Mouse (Mus musculus) layer of hippocampus, postnatal 36 days (tissue): ENCODE results near the gene Naglu. TPM values are rescaled to one million over a fixed set of nuclear protein-coding genes. Genes with fewer than 3 reads are reported as not detected.
"Not testable (repeated sequence)": the region's sequence is repeated elsewhere in the genome, so short reads cannot be mapped to it uniquely, and the experiment has no call there.

Source experiments
- DNase-seq, 2 experiments: peaks; one replicate each; pipeline ENCODE4 v3.0.0; 2022
- total RNA-seq, 2 experiments: library from RNA; stranded (reverse); gene quantifications; 2 replicates each; pipeline ENCODE4 v1.2.3; 2021

Gene Naglu
- total RNA-seq, 2 experiments from 2014 or later = 7.2 to 9.1 TPM

DNA sequence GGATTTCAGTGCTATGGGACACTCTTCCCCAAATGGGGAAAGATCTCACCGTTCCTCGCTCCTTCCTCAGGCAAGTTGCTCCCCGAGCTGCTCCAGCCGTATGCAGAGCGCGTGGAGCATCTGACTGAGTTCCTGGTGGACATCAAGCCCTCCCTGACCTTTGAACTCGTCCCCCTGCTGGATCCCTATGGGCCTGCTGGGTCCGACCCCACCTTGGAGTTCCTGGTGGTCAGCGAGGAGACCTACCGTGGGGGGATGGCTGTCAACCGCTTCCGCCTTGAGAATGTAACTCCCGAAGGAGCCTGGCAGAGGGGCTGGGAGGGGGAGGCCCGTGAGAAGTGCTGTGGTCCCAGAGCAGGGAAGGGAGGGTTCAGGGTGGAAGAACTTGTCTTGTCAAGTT lies 14.4 kb downstream of the Naglu start:
- DNase-seq = no peak

DNA sequence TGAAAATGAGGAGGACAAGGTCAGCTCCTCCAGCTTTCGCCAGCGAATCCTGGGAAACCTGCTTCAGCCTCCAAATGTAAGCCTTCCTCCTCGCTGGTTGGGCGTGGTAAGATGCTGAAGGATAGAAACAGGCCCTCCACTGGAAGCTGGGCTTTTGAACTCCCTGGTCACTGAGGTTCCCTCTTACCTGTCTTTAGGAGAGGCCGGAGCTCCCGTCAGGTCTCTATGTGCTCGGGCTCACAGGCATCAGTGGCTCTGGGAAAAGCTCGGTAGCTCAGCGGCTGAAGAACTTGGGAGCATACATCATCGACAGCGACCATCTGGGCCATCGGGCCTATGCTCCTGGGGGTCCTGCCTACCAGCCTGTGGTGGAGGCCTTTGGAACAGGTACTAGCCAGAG lies 15.0 kb downstream of the Naglu start:
- DNase-seq = no peak

DNA sequence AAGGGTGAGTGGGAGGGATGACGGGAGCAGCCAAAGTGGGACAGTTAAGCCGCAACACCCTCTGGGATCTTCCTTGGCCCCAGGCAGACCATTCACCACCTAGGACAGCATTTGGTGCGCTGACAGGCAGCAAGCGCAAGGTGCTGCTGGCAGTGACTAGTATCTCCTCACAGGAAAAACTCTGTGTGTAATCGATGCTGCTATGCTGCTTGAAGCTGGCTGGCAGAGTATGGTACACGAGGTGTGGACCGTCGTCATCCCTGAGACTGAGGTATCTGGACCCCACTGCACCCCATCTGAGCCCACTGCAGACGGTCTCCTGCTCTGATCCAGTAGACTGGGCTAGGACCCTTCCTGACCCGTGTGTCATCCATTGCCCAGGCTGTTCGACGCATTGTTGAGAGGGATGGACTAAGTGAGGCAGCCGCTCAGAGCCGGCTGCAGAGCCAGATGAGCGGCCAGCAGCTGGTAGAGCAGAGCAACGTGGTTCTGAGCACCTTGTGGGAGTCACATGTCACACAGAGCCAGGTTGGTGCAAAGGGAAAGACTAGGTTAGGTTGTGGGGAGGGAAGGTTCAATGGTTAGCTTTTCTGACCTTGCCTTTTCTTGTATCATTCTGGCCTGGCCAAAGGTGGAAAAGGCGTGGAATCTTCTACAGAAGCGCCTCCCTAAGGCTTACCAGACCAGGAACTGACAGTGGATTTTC lies 16.0 kb downstream of the Naglu start:
- no peak for DNase-seq

DNA sequence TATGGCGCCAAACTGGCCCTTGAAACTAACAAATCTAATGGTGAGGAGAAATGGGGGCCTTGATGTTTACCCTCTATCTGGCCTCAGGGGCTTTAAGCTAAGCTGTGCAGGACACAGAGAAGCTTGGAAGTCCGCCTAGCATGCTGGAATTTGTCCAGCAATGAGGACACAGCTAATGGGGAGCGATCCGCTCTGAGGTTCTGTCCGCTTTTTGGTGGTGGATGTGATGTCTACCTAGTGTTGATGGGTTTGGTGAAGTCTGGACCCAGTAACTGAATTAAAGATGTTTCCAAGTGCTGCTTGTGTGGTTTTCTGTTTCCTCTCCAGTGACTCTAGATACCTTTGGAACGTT lies 16.5 kb downstream of the Naglu start:
- DNase-seq = no peak

DNA sequence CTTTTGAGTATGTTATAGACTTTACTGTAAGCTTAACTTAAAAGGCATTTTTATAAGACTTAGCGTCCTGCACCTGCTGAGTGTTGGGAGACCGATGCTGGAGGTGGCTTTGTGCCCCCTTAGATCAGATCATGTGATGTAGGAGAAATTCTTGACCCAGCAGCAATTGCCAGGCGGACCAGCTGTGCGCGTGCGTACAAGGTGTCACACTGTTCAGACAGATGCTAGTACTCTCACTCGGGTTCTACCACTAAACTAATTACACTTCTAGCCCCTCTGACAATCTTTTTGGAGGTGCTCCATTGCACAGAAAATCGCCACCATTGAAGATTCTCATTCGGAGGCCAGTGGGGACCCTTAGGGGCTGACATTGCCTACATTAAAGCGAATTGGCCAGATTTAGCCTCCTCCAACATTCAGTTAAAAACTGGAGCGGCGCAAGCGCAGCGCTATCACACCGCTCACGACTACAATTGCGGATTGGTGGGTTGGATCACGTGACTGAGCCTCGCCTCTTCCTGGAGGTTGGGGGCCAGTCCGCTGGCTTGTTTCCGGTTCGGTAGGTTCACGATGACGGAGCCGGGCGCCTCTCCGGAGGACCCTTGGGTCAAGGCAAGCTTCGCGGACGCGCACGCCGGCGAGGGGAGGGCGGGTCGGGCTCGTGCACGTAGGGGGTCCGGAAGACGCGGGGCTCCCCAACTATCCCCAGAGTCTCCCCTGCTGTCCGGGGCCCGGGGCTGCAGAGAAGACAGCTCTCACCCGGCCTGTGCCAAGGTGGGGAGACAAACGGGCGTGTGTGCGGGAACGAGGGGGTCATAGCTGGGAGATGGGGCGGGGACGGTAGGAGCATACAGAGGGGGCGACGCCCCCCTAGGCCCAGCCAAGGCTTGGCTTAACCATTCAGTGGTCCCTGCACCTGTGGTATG lies 17.2 kb downstream of the Naglu start, which contains the start of gene Mlx:
Gene Mlx (plus strand): TSS at position 522 of the 926 bp plus-strand sequence.
- peak; percentile 87 to 91 for DNase-seq

DNA sequence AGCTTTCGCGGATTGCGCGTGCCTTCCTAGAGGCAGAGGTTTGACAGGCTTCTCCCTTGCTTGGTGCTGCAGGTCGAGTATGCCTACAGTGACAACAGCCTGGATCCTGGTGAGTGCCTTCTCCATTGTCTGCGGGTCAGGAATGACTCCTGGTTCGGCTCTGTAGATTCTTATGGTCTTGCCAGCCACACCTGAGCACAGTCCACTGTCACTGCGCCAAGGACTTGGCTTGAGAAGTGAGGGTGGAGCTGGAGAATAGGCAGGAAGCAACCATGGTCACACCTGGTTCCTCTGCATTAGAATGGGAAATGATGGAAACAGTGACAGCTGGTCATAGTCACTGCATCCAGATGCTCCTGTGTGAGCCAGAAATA lies 17.9 kb downstream of the Naglu start:
- no peak for DNase-seq

DNA sequence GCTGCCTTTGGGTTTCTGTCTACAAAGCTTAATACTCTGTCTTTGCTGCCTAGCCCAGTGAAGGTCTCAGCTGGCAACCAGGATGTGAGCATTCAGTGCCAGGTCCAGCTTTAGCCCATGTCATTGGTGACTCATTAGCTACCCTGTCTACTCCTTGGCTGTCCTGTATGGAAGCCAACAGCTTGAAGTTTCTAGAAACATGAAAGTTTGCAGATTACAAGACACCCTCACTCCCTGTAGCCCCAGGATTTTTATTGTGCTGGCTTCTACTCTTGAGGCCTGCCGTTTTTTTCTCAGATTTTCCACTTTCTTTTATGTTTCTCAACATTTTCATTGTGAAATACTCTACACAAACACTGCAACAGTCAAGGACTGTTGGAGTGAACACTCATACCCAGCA lies 20.1 kb downstream of the Naglu start:
- DNase-seq = no peak

DNA sequence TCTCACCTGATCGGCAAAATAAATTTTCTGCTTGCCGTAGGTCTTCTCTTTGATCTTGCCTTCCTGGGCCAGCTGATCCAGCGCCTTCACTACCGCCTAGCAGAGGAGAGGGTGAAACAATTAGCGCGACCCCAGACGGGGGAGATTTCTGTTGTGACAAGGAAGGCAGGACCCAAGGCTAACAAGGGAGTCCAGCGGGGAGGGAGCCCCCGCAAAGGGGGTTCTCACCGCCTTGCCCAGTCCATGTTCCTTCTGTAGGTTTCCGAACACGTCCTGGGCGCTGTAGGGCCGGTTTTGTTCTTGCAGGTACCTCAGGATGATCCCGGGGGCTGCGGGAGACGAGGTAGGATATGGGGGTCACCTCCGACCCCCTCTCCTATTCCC lies 25.1 kb downstream of the Naglu start:
- DNase-seq = no peak

DNA sequence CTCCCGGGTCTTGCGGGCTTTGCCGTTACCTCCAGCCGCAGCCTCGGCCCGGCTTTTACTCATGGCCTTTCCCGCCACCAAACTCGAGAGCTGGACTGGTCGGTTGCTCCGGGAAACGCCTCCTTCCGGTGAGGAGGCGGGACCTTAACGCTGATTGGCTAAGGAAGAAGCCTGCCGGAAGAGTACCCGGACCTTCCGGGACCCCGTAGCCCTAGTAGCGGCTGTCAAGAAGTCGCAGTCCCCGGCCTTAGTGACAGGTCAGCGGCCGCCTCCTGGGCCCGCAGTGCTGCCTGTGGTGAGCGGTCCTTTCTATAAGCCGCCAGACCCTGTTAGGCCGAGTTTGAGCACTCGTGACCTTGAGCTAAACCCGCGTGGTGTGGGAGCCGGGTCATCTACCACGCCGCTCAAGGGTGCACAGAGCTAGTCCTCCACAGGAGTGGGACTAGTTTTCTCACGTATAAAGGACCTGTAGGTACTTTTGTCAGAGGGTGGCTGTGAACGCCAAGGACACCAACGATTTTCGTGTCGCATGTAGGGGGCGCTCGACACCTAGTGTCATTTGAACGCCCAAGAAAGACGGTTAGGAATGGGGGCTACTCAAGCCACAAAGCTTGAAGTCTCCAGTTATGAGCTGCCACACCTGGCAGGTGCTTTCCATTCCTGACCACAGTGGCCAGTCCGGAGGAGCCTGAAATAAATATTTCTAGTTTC lies 25.7 kb downstream of the Naglu start, which contains the start of gene Psmc3ip:
Gene Psmc3ip (minus strand): TSS at position 123 of the 711 bp plus-strand sequence.
- DNase-seq = peak; percentile 91 to 94

DNA sequence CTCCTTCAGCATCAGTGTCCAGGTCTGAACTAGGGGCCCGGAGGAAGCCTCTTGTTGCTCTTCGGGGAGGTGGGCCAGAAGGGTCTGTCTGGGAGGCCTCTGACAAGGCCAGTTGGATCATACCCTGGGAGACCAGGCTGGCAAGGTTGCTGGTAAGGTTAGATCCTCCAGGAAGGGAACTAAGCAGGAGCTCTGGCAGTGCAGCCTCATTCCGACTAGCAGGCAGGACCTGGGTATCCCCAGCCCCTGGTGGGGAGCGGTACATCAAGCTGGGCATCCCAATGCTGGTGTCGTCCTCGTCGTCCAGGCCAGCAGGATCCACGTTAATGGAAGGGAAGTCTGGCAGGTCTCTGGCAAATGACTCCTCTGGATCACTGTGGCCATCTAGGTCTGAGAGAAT lies 28.4 kb downstream of the Naglu start:
- DNase-seq = no peak

DNA sequence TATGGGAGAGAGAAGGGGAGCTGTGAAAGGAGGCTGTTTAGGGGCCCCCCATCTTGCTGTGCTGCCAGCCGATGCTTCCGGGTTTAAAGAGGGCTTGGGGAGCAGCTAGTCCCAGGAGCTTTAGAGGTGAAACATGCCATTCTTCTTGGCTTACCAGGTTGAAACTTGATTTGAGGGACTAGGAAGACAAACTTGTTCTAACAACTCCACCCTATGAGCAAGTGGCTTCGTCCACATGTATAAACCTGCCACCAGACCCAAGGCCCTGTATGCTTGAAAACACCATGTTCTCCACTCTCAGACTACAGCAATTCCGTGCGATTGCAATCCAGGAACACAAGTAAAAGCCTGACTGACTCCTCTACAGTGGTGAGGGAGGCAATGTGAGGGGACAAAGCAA lies 33.2 kb downstream of the Naglu start:
- DNase-seq = no peak

DNA sequence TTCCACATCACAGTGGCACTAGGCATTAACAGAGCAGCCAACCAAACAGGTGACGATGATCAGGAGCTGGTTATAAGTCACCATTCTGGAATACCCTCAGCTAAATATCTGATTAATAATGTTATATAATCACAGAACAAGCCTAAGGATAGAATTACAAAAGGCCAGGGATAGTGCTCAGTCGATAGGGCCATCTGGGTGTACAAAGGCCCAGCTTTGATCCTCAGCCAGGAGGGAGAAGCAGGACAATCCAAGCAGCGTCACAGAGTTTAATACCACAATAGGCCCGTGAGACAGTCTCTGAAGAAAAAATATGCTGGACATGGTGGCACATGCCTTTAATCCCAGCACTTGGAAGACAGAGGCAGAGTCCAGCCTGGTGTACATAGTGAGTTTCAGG lies 39.5 kb downstream of the Naglu start:
- no peak for DNase-seq

DNA sequence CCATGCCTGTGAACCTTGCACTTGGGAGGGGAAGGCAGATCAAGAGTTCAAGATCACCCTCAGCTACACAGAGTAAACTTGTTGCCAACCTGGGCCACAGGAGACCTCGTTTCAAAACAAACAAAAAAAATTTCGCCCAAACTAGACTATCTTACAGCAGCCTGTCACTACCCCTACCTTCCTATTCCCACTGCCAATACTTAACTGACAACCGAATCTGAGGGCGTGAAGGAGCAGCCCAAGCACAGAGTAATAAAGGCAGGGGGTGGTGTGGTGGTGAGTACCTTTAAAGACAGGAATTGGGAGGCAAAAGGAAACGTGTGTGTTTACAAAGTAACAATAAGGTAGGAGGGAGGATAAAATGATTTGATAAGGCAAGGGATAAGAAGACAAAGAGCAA lies 40.9 kb downstream of the Naglu start:
- no peak for DNase-seq

DNA sequence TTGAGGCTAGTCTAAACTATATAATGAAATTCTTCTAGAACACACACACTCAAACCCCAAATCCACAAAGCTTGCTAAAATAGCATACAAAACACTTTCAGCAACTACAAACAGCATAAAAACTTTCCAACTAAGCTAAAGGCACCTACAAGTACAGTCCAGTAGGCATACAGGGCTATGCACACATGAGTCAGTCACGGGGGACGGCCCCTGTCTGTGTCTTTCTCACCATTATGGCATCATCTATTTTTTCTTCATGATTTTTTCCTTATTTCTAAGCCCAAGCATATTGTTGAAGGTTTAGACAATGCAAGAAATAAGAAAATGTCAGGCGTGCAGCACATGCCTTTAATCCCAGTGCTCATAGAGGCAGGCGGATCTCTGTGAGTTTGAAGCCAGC lies 41.4 kb downstream of the Naglu start:
- no peak for DNase-seq

DNA sequence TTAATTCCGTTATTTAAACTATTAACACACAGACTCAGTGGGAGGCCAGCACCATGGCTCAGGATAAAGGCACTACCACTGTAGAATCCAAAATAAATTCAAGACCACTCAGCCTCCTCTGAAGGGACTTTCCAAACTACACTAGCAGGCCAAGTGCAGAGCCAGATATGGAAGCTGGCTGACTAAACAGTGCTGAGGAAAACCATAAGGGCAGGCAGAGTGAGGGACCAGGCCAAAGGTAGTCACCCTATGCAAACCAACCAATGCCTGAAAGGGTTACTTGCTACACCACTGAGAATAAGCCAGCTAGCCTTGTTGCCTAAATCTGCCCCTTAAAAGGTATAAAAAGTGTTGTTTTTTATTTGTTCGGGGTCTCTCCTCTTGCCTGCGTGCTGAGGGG lies 42.4 kb downstream of the Naglu start:
- DNase-seq = no peak

DNA sequence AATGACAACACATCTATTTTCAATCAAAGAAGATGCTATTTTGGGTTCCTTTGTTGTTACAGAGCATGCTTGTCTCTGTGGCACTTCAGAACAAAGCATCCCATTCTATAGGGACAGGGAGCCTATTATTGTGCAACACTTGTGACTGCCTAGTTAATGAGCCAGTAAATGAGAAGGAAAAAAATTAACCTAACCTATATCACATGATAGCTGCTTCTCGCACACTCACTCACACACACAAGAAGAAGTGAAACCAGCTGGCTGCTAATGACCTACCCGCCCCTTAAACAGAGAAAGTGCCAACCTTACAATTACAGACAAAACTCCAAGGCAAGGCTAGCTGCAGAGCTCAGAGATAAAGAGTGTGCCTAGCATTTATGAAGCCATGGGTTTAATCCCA lies 45.8 kb downstream of the Naglu start:
- DNase-seq = no peak

DNA sequence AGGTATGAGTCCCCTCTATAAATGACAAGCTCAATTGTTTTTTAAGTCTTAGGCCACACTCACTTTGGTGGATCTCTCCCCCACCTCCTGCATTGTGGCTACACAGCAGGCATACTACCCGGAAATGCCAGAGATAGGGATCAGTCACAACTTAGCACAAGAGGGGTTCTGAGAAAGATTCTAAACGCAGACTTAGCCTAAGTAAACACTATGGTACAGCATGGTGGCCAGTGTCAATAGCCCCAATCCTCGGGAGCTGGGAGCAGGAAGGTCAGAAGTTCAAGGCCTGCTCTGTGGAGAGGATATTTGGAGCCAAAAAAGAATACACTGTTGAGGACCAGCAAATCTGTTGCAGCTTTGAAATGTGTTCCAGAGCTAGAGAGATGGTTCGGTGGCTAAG lies 48.3 kb downstream of the Naglu start:
- DNase-seq = no peak

DNA sequence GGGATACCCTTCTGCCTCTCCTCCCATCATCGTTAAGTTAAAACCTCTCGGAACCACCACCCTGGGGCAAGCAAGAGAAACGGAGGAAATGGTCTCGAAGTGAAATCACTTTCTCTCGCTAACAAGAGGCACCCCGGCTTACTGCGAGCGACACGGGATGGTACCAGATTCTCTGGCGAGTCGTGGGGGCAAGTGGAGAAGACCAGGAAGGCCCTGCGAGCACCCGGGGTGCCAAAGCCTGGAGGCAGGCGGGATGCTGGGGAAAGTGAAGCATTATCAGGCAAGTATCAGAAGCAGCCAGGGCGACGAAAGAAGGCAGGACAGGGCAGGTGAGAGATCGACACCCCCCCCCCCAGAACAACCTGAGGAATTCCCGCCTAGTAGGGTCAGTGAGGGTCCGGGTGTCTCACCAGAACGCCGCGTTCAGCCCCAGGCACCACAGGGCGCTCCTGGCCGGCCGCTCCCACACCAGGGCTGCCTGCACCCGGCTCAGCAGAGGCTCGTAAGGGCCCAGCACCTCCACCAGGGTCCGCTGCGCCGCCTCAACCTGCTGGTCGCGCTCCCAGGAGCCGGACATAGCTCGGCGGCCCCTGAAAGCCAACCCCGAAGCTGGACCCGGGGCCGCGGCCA lies 49.4 kb downstream of the Naglu start:
- no peak for DNase-seq

DNA sequence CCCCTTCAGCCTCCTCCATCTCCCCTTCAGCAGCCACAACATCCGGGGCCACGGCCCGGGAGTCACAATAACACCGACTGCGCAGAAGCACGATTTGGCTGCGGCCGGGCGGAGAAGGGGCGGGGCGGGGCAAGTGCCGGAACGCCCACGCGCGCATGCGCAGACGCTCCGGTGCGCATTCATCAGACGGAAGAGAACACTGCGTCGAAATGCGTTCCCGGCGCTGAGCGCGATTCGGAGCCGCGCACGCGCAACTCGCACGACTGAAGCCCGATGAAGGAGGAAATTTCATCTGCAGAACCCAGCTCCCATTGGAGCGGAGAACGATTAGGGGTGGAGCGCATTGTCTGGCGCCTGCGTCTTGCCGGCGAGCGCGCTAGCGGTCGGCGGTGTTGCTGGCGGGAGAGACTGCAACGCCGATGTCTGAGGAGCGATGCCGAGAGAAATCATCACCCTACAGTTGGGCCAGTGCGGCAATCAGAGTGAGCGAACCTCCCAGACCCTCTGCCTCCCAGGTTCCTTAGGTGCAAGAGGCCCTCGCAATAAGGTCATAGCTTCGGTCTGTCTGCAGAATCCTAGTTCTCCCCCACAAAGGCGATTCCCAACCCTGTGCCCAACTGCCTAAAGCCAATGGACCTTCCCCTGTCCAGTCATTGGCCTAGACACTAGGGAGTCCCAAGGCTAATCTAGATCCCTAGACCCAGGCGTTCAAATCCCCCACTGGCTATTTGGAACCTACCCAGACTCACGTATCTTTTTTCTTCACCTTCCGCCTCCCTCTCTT lies 50.1 kb downstream of the Naglu start, which contains the start of the genes Retreg3 and Tubg1:
Gene Retreg3 (minus strand): TSS at position 133 of the 784 bp plus-strand sequence.
Gene Tubg1 (plus strand): TSS at position 178 of the 784 bp plus-strand sequence.
- DNase-seq = peak; percentile 99

DNA sequence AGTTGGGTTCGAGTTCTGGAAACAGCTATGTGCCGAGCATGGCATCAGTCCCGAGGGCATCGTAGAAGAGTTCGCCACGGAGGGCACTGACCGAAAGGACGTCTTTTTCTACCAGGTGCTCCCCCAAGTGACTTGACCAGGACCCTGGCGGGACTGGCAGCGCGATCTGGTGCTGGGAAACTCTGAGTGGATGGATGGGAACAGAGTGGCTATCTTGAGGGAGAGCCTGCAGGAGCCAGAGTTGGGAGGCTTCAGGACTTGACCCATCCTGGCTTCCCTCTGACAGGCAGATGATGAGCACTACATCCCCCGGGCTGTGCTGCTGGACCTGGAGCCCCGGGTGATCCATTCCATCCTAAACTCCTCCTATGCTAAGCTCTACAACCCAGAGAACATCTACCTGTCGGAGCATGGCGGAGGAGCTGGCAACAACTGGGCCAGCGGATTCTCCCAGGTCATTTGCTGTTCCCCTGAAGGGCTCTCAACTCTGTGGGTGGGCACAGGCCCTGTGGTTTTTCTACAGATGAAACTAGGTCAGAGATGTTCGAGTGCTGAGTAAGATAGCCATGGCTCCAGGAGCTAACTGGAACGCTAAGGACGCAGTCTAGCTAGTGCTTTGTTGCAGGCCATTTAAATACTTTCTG lies 50.9 kb downstream of the Naglu start:
- DNase-seq = no peak

DNA sequence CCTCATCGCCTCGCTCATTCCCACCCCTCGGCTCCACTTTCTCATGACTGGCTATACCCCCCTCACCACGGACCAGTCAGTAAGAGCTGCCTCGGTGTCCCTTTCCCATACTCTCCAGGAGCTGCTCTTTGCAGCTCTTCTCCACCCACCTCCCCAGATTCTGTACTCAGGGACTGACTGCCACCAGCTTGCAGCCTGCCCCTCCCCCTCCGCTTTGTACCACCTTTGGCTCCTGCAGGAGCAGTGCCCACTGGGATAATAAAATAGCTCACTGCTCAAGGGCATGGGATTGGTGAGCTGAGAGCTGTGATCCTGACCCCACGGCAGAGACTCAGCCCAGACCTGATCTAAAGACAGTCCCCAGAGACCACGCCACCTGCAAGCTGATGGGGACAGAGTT lies 54.7 kb downstream of the Naglu start:
- DNase-seq = not testable (repeated sequence)
